Mouse (Mus musculus): ENCODE data around the gene Nrg4. TPM values are rescaled to one million over a fixed set of nuclear protein-coding genes. Genes with fewer than 3 reads are reported as not detected.

The Nrg4 gene
- polyA plus RNA-seq, 1 experiment from 2014 or later = 1.3 TPM

GRCm38 (mm10) chr9:55354686-55355085 lies 28.0 kb upstream of the Nrg4 start:
- Histone ChIP-seq H3K9ac (ENCODE audit: low read depth, low read length) (no peak overlapping the region), H3K4me3 (ENCODE audit: low read length) (no peak overlapping the region), H3K27me3 (ENCODE audit: control insufficient read depth, insufficient read depth, low read length) (peaks cover 15% of the 10 kb centered on the region; the same call in 1 of the 2 replicates), H3K4me2 (replicated peaks; ENCODE audit: low read depth, low read length) (no peak overlapping the region), H3K36me3 (ENCODE audit: control insufficient read depth, insufficient read depth, low read length) (no peaks in the 10 kb centered on the region), H3K4me1 (ENCODE audit: control insufficient read depth, insufficient read depth, low read length) (no peaks in the 10 kb centered on the region), H3K9me3 (ENCODE audit: control insufficient read depth, low read length) (no peaks in the 10 kb centered on the region), H3K27ac (ENCODE audit: low read depth, low read length) (no peak overlapping the region)
- ATAC-seq (ENCODE audit: low FRiP score, low TSS enrichment) = no peak
- WGBS = 85% methylated on average over 3 of the region's 3 CpGs

- H3K27ac ChIP-seq (ENCODE audit: low read depth, low read length) = no peak overlapping the region
- H3K4me3 ChIP-seq (ENCODE audit: low read length) = no peak overlapping the region
- WGBS = 78% methylated on average over 3 of the region's 3 CpGs
- H3K36me3 ChIP-seq (ENCODE audit: control insufficient read depth, insufficient read depth, low read length) = no peaks in the 10 kb centered on the region
- ATAC-seq (ENCODE audit: low FRiP score, low TSS enrichment) = no peak
- peaks cover 5% of the 10 kb centered on the region; the same call in 1 of the 2 replicates for H3K27me3 ChIP-seq (ENCODE audit: control insufficient read depth, insufficient read depth, low read length)
- no peaks in the 10 kb centered on the region for H3K4me1 ChIP-seq (ENCODE audit: control insufficient read depth, insufficient read depth, low read length)
- no peak overlapping the region for H3K4me2 ChIP-seq (replicated peaks; ENCODE audit: low read depth, low read length)
- no peak overlapping the region for H3K9ac ChIP-seq (ENCODE audit: low read depth, low read length)
- H3K9me3 ChIP-seq (ENCODE audit: control insufficient read depth, low read length) = no peaks in the 10 kb centered on the region
These were observed 22.0 kb upstream of the Nrg4 start for GRCm38 (mm10) chr9:55348664-55349063.

- no peak overlapping the region for H3K4me3 ChIP-seq (ENCODE audit: low read length)
- H3K36me3 ChIP-seq (ENCODE audit: control insufficient read depth, insufficient read depth, low read length) = no peaks in the 10 kb centered on the region
- no peaks in the 10 kb centered on the region for H3K4me1 ChIP-seq (ENCODE audit: control insufficient read depth, insufficient read depth, low read length)
- no peaks in the 10 kb centered on the region for H3K9me3 ChIP-seq (ENCODE audit: control insufficient read depth, low read length)
- ATAC-seq (ENCODE audit: low FRiP score, low TSS enrichment) = no peak
- H3K27me3 ChIP-seq (ENCODE audit: control insufficient read depth, insufficient read depth, low read length) = no peaks in the 10 kb centered on the region
- no peak overlapping the region for H3K4me2 ChIP-seq (replicated peaks; ENCODE audit: low read depth, low read length)
- no peak overlapping the region for H3K9ac ChIP-seq (ENCODE audit: low read depth, low read length)
- no peak overlapping the region for H3K27ac ChIP-seq (ENCODE audit: low read depth, low read length)
- 96% methylated on average over 7 of the region's 7 CpGs for WGBS
These were observed 18.7 kb upstream of the Nrg4 start for GRCm38 (mm10) chr9:55345332-55345731.

- H3K4me1 ChIP-seq (ENCODE audit: control insufficient read depth, insufficient read depth, low read length) = no peaks in the 10 kb centered on the region
These were observed 17.5 kb upstream of the Nrg4 start for GRCm38 (mm10) chr9:55344165-55344564.

GRCm38 (mm10) chr9:55332949-55333348 lies 6.3 kb upstream of the Nrg4 start:
- no peak for ATAC-seq (ENCODE audit: low FRiP score, low TSS enrichment)
- Histone ChIP-seq H3K4me1 (ENCODE audit: control insufficient read depth, insufficient read depth, low read length) (no peaks in the 10 kb centered on the region), H3K36me3 (ENCODE audit: control insufficient read depth, insufficient read depth, low read length) (no peaks in the 10 kb centered on the region), H3K27me3 (ENCODE audit: control insufficient read depth, insufficient read depth, low read length) (peaks cover 36% of the 10 kb centered on the region), H3K4me3 (ENCODE audit: low read length) (no peak overlapping the region), H3K9ac (ENCODE audit: low read depth, low read length) (no peak overlapping the region), H3K9me3 (ENCODE audit: control insufficient read depth, low read length) (no peaks in the 10 kb centered on the region), H3K4me2 (replicated peaks; ENCODE audit: low read depth, low read length) (no peak overlapping the region), H3K27ac (ENCODE audit: low read depth, low read length) (no peak overlapping the region)
- whole genome bisulfite sequencing = 29% methylated on average over 7 of the region's 7 CpGs

More at GRCm38 (mm10) chr9:55344165-55344564, 17.5 kb upstream of the Nrg4 start:
- Histone ChIP-seq H3K9ac (ENCODE audit: low read depth, low read length) (no peak overlapping the region), H3K36me3 (ENCODE audit: control insufficient read depth, insufficient read depth, low read length) (no peaks in the 10 kb centered on the region), H3K27me3 (ENCODE audit: control insufficient read depth, insufficient read depth, low read length) (no peaks in the 10 kb centered on the region), H3K4me3 (ENCODE audit: low read length) (no peak overlapping the region), H3K27ac (ENCODE audit: low read depth, low read length) (no peak overlapping the region), H3K4me2 (replicated peaks; ENCODE audit: low read depth, low read length) (no peak overlapping the region), H3K9me3 (ENCODE audit: control insufficient read depth, low read length) (no peaks in the 10 kb centered on the region)
- 79% methylated on average over 7 of the region's 7 CpGs for WGBS
- no peak for ATAC-seq (ENCODE audit: low FRiP score, low TSS enrichment)

- Histone ChIP-seq H3K4me2 (replicated peaks; ENCODE audit: low read depth, low read length) (no peak overlapping the region), H3K27ac (ENCODE audit: low read depth, low read length) (no peak overlapping the region), H3K4me3 (ENCODE audit: low read length) (no peak overlapping the region), H3K9me3 (ENCODE audit: control insufficient read depth, low read length) (no peaks in the 10 kb centered on the region), H3K4me1 (ENCODE audit: control insufficient read depth, insufficient read depth, low read length) (no peaks in the 10 kb centered on the region), H3K27me3 (ENCODE audit: control insufficient read depth, insufficient read depth, low read length) (peaks cover 41% of the 10 kb centered on the region), H3K9ac (ENCODE audit: low read depth, low read length) (no peak overlapping the region), H3K36me3 (ENCODE audit: control insufficient read depth, insufficient read depth, low read length) (no peaks in the 10 kb centered on the region)
- no peak for ATAC-seq (ENCODE audit: low FRiP score, low TSS enrichment)
- 31% methylated on average over 5 of the region's 5 CpGs for WGBS
These were observed 5.8 kb upstream of the Nrg4 start for GRCm38 (mm10) chr9:55332476-55332875.

- no peaks in the 10 kb centered on the region for H3K9me3 ChIP-seq (ENCODE audit: control insufficient read depth, low read length)
- ATAC-seq (ENCODE audit: low FRiP score, low TSS enrichment) = no peak
- 78% methylated on average over 6 of the region's 6 CpGs for WGBS
These were observed 2.8 kb upstream of the Nrg4 start for GRCm38 (mm10) chr9:55329401-55329800.

GRCm38 (mm10) chr9:55328151-55328918 lies 1.7 kb upstream of the Nrg4 start:
- 24% methylated on average over 14 of the region's 14 CpGs for WGBS
- no peak overlapping the region for H3K4me3 ChIP-seq (ENCODE audit: low read length)
- no peak overlapping the region for H3K4me2 ChIP-seq (replicated peaks; ENCODE audit: low read depth, low read length)
- H3K36me3 ChIP-seq (ENCODE audit: control insufficient read depth, insufficient read depth, low read length) = no peaks in the 10 kb centered on the region
- peaks cover 67% of the 10 kb centered on the region for H3K27me3 ChIP-seq (ENCODE audit: control insufficient read depth, insufficient read depth, low read length)
- no peak overlapping the region for H3K9ac ChIP-seq (ENCODE audit: low read depth, low read length)
- no peaks in the 10 kb centered on the region for H3K9me3 ChIP-seq (ENCODE audit: control insufficient read depth, low read length)
- no peaks in the 10 kb centered on the region for H3K4me1 ChIP-seq (ENCODE audit: control insufficient read depth, insufficient read depth, low read length)
- H3K27ac ChIP-seq (ENCODE audit: low read depth, low read length) = no peak overlapping the region
- ATAC-seq (ENCODE audit: low FRiP score, low TSS enrichment) = no peak

More at GRCm38 (mm10) chr9:55329401-55329800, 2.8 kb upstream of the Nrg4 start:
- Histone ChIP-seq H3K27ac (ENCODE audit: low read depth, low read length) (no peak overlapping the region), H3K4me2 (replicated peaks; ENCODE audit: low read depth, low read length) (no peak overlapping the region), H3K4me1 (ENCODE audit: control insufficient read depth, insufficient read depth, low read length) (no peaks in the 10 kb centered on the region), H3K36me3 (ENCODE audit: control insufficient read depth, insufficient read depth, low read length) (no peaks in the 10 kb centered on the region), H3K9ac (ENCODE audit: low read depth, low read length) (no peak overlapping the region), H3K4me3 (ENCODE audit: low read length) (no peak overlapping the region), H3K27me3 (ENCODE audit: control insufficient read depth, insufficient read depth, low read length) (peaks cover 58% of the 10 kb centered on the region)

- 0% methylated on average over 13 of the region's 13 CpGs for WGBS
- no peaks in the 10 kb centered on the region for H3K36me3 ChIP-seq (ENCODE audit: control insufficient read depth, insufficient read depth, low read length)
- H3K4me1 ChIP-seq (ENCODE audit: control insufficient read depth, insufficient read depth, low read length) = no peaks in the 10 kb centered on the region
- peak overlapping the region; percentile 49 for H3K4me3 ChIP-seq (ENCODE audit: low read length)
- H3K27ac ChIP-seq (ENCODE audit: low read depth, low read length) = no peak overlapping the region
- H3K27me3 ChIP-seq (ENCODE audit: control insufficient read depth, insufficient read depth, low read length) = peaks cover 73% of the 10 kb centered on the region
- H3K9ac ChIP-seq (ENCODE audit: low read depth, low read length) = peak overlapping the region; percentile 19
- peak overlapping the region; percentile 81 for H3K4me2 ChIP-seq (replicated peaks; ENCODE audit: low read depth, low read length)
- ATAC-seq (ENCODE audit: low FRiP score, low TSS enrichment) = peak; percentile 29; the same call in 1 of the 2 replicates
- no peaks in the 10 kb centered on the region for H3K9me3 ChIP-seq (ENCODE audit: control insufficient read depth, low read length)
These were observed 581 bp upstream of the Nrg4 start for GRCm38 (mm10) chr9:55327234-55327615.
